ENCODE assay signal across 11 mouse cellular contexts in genomic region chr7:126511287-126511686, GRCm38 (mm10). TPM values are rescaled to one million over a fixed set of nuclear protein-coding genes. Genes with fewer than 3 reads are reported as not detected.
"Had no signal": no experiment of that assay in that cellular context is flagged by ENCODE, and none has a peak within 500 bp of the region (broad histone marks: within the 10 kb centered on the region; RNA-seq: fewer than 3 reads in every experiment).

No protein-coding gene starts in this region.

- H3K36me3 ChIP-seq: limb, embryonic 15.5 days; liver, embryonic 13.5 days; neural tube, embryonic 12.5 days had no signal

- DNase-seq: kidney, postnatal 14 days; liver, embryonic 13.5 days; lung, adult 18-20 months; lung, postnatal 36 days; midbrain, embryonic 14.5 days; thymus, adult 18-20 months; thymus, postnatal 14 days had no signal

- H3K27me3 ChIP-seq: limb, embryonic 15.5 days; neural tube, embryonic 12.5 days had no signal

- ATAC-seq: lung, postnatal 0 days had no signal

- H3K4me1 ChIP-seq: limb, embryonic 15.5 days; liver, embryonic 13.5 days; neural tube, embryonic 12.5 days had no signal

- H3K4me2 ChIP-seq: limb, embryonic 15.5 days; liver, embryonic 13.5 days; neural tube, embryonic 12.5 days had no signal

- H3K9me3 ChIP-seq: limb, embryonic 15.5 days; liver, embryonic 13.5 days; neural tube, embryonic 12.5 days had no signal

- H3K9ac ChIP-seq: limb, embryonic 15.5 days; liver, embryonic 13.5 days; neural tube, embryonic 12.5 days had no signal

- H3K27ac ChIP-seq: limb, embryonic 15.5 days; liver, embryonic 13.5 days; neural tube, embryonic 12.5 days had no signal

- H3K4me3 ChIP-seq: limb, embryonic 15.5 days; liver, embryonic 13.5 days; neural tube, embryonic 12.5 days had no signal

RNA-seq across cellular contexts. Expression of gene Atp2a1, which starts 48.4 kb away (rescaled TPM):
- total RNA-seq: megakaryocyte progenitor cell, adult 5-6 weeks had no signal
